Mouse (Mus musculus): ENCODE data around the gene Gpr34.

Gpr34 gene

GRCm38 (mm10) chrX:13670342-13670741, 38.5 kb downstream of the Gpr34 start:
- DNase-seq (ENCODE audit: low spot score in 2 of 2) = no peak

GRCm38 (mm10) chrX:13673001-13673400, 41.1 kb downstream of the Gpr34 start:
- DNase-seq (ENCODE audit: low spot score in 2 of 2) = no peak

- no peak for DNase-seq (ENCODE audit: low spot score in 2 of 2)
Measured at GRCm38 (mm10) chrX:13681748-13682147, 49.9 kb downstream of the Gpr34 start.

DNA sequence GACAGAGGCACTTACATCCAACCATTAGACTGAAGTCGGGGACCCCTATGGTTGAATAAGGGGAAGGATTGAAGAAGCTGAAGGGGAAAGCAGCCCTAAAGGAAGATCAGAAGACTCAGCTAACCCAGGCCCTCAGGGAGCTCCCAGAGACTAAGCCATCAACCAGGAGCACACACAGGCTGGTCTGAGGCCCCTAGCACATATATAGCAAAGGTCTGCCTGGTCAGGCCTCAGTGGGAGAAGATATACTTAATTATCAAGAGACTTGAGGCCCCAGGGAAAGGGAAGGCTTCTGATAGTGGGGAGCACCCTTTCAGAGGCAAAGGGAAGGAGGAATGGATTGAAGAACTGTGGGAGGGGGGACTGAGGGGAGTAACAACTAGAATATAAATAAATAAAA, 54.7 kb downstream of the Gpr34 start:
- no peak for DNase-seq (ENCODE audit: low spot score in 2 of 2)

DNA sequence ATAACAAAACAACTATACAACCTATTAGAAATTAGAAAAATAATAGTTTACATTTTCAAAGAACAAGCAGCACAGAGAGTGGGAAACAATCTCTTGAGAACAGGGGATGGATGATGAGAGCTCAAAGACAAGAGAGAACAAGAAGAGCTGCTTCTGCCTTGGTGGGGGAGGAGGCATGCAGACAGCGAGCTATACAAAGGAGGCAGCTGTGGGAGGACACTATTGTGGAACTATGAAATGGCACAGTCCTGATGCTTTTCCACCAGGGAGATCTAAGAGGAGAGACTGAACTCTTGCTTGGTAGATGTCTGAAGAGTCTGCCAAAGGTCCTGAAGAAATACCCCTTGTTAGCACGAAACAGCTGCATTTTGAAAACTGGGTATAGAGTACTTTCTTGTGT, 56.5 kb downstream of the Gpr34 start:
- DNase-seq (ENCODE audit: low spot score in 2 of 2) = no peak
